Mouse (Mus musculus): Measurements from ENCODE around the gene Alox12b.

The Alox12b gene

DNA sequence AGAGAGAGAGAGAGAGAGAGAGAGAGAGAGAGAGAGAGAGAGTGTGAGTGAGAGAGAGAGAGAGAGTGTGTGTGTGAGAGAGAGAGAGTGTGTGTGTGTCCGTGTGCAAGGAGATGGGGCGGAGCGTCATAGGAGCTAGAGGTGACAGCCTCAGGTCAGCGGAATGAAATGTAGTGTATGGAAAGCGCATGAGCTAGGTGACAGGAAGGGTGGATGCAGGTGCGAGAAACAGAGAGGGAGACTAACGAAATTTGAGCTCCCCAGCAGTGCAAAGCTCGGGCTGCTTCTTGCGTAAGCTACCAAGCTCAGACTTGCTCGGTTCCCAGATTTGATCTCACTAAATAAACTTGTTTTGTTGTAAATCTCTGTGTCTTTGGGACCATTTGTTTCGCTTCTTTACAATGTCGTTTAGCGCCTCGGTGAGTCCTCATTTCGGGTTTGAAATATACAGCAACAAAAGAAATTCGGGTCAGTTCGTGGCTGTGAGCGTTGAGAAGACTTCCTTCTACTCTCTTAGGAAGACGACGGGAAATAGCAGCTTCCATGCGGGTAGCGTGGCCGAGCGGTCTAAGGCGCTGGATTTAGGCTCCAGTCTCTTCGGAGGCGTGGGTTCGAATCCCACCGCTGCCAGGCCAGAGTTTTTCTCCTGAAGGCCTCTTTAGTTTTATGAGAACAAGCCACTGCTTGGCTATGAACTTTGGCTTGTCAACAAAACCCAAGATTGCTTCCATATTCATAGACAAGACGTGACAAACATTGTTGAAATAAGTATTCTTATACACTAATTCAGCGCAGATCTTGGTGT lies 32.9 kb upstream of the Alox12b start:
- peak; percentile 98 for DNase-seq

DNA sequence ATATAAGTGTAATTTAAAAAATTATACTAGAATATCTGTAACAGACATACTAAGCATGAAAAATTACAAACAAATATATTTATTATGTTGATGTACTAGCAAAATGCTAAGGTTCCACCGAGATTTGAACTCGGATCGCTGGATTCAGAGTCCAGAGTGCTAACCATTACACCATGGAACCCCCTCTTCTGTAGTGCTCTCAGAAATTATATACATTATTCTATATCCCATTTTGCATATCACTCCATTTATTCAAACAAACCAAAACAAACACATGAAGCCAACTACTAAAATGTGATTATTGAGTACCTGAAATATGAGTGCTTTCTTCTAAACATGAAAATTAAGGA lies 32.3 kb upstream of the Alox12b start:
- DNase-seq, result no peak

DNA sequence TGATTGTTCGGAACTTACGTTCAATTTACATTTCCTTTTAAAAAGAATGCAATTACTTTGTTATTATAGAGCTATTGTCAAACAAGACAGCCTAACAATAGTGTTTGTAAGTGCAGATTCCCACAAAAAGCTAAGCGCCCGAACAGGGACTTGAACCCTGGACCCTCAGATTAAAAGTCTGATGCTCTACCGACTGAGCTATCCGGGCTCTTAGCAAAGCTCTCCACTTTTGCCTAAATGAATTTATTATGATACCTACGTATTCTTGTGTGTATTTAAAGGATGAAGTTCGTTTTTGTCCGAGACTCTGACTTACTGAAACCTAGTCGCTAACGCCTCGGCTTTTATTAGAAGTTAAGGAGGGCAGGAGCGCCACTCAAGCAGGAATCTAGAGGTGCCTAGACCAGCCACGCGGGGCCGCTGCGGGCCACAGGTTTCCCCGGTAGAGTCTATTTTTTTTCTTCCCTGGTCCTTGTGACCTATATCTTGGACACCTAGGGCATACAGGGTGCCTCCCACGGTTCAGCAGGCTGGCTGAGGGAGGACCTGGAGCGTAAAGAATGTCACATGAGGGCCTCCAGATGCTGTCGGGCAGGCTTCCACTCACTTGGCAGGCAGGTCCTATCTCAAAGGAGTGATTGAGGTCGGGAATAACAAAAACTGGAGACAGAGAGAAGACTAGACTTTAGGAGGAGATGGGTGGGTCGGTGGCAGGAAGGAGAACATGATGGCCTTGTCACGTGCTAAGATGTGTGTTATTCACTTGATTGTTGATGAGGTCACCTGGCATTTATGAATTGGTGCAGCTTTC lies 31.5 kb upstream of the Alox12b start:
- peak; percentile 99 for DNase-seq

DNA sequence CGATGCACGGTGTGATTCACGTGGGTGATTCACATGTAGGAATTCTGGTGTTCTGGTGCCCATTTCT lies 31.1 kb upstream of the Alox12b start, which contains the start of gene Aloxe3:
TSS of gene Aloxe3 (plus strand) at position 45 of the 67 bp plus-strand sequence.
- no peak for DNase-seq

DNA sequence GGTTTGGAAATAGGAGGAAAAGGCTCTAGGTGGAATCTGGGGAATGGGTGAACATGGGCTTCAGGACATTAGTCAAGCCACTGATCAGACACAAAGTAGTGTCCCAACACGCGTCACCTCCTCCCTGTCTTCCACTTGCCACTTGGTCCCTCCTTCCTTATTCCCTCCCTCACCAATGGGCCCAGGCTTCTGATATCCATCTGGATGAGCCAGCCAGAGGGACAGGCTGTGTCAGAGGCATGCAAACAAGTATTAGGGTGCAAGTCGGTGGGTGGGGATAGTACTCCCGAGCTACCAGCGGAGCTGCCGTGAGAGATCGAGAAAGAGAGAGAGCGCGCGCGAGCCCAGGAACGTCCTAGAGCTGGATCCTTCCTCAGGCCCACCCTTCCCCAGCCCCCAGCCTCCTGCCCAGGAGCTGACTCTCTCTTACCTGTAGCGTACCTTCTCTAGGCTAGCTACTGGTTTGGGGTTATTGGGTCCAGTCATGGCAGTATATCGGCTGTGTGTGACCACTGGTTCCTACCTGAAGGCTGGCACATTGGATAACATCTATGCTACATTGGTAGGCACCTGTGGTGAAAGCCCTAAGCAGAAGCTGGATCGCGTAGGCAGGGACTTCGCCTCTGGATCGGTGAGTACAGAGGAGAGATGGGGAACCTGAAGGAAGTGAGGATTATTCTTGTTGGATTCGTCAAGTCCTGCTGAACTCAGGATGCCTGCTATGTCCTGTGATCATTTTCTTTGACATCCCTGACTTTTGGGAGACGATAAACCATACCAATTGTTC lies 30.7 kb upstream of the Alox12b start:
- DNase-seq, result peak; percentile 96

DNA sequence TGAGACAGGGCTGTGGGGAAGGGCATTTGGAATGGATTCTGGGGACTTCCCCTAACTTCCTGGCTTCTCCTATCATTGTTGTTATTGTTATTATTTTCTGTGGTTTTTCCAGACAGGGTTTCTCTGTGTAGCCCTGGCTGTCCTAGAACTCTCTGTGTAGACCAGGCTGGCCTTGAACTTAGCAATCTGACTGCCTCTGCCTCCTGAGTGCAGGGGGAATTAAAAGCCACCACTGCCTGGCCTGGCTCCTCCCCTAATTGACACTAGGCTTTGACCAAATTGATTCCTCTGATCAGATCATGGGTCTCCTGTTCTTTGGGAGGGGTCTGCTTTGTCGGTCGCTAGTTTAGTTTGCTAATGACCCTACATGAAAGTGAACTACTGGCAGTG lies 30.1 kb upstream of the Alox12b start:
- peak; percentile 90 for DNase-seq

DNA sequence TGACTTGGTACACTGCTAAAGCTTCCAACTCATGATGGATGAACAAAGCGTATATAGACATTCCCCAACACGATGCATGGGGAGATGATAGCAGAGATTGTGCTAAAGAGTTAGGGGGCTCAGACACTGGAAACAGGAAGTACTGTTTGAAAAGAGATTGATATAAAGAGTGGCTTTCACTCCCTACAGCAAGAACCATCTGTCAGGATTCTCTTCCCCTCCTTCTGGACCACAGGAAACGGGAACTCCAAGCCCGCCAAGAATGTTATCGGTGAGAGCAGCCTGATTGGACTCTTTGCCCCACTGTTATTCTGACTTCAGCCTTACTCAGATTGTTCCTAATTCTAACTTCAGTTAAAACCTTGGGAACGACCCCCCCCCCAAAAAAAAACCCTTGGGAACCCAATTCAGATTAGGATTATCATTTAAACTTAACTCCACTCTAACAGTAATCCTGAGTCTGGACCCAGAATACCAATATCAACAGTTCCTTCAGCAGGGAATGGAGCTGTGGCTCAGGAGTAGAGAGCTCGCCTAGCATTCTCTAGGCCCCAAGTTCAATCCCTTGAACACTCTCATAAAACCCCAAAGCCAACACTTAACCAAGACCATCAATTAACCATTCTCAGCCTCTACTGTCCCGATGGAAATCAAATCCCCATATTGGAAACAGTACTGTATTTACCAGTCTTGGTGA lies 28.2 kb upstream of the Alox12b start:
- DNase-seq, result peak; percentile 75

DNA sequence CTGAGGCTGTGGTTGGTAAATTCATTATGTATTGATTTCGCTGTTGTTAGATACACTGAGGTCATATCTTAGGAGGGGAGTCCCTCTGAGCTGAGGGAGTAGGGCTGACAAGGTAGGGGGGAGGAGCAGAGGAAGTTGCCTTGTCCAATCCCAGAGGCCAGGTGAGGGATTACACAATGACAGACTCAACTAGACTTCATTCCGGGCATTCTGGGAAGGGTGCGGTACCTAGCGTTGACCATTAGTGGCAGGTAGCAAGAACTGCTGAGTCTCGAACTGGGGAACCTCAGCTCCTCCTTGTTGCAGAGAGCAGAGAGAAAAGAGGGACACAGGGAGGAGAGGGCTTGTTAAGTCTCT lies 23.2 kb upstream of the Alox12b start:
- no peak for DNase-seq

DNA sequence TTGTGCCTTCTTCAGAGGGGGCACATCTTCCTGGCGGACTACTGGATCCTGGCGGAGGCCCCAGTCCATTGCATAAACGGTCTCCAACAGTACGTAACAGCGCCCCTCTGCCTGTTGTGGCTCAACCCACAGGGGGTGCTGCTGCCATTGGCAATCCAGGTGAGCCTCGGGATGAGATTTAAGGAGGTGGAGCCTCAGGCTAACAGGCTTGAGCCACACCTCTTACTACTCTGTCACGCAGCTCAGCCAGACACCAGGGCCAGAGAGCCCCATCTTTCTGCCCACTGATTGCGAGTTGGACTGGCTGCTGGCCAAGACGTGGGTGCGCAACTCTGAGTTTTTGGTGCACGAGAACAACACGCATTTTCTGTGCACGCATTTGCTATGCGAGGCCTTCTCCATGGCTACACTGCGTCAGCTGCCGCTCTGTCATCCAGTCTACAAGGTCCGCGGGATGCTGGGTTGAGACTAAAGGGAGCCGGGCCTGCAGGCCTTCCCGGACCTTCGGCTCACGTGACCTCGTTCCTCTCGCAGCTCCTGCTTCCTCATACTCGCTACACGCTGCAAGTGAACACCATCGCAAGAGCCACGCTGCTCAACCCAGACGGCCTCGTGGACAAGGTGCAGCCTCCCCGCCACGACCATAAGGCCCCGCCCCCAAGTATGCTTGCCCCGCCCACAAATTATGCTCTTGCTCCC lies 22.7 kb upstream of the Alox12b start:
- DNase-seq, result peak; percentile 96

DNA sequence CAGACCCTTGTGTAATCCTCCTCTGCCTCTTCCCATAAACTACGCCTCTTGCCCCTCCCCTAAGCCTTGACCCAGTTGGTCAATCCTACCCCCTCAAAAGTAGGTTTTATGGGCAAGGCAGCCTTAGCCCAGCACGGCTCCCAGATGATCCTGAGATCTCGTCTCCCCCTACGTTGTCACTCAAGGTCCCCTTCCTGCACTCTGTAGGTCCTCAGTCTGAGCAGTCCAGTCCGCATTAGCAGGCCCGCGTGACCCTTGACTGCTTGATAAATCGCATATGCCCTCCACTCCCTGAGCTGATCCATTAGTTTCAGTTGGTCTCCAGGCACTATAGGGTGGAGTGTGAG lies 22.2 kb upstream of the Alox12b start:
- DNase-seq, result no peak

DNA sequence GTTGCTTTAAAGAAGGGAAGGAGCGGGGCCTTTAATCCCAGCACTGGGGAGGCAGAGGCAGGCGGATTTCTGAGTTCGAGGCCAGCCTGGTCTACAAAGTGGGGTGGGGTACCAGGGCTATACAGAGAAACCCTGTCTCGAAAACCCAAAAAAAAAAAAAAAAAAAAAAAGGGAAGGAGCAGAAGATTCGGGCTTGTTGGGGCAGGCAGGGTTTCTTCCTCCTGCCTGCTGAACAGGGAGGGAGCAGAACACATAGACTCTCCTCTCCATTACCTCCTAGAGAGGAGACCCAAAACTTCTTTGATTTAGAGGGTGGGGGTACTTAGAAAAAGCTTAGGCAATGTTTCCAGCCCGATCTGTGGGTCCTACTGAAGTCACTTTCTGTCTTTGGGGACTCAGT lies 21.4 kb upstream of the Alox12b start:
- no peak for DNase-seq

DNA sequence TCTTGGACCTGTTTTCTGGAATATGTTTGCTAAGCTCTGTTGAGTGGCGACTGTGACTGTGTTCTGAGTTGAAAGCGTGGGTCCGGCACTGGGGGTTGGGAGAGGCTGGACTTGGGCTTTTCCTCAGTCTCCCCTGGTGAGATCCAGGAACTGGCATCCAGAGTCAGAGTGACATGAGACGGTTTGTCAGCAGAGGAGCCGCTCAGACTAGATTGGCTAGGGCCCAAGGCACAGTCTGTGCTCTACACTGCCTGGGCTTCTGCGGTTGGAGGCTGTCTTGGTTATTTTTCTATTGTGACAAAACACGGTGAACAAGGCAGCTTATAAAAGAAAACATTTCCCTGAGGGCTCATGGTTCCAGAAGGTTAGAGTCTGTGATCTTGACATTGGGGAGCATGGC lies 9.2 kb upstream of the Alox12b start:
- DNase-seq, result no peak

DNA sequence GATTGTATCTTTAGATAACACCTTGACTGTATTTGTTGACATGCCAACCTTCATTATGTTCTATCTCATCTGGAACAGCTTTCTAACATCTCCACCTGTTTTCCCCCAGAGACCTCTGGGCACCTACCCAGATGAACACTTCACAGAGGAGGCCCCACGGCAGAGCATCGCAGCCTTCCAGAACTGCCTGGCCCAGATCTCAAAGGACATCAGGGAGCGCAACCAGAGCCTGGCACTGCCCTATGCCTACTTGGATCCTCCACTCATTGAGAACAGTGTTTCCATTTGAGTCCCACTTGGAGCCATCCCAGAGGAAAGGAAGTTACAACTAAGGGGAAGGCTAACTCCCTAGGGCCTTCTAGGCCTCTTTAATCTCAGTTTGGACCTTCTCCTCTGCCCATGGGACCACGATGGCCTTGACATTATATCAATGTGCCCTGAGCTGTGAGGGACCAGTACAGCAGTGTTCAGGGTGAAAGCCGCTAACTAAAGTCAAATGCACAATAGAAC lies 8.3 kb upstream of the Alox12b start:
- no peak for DNase-seq

DNA sequence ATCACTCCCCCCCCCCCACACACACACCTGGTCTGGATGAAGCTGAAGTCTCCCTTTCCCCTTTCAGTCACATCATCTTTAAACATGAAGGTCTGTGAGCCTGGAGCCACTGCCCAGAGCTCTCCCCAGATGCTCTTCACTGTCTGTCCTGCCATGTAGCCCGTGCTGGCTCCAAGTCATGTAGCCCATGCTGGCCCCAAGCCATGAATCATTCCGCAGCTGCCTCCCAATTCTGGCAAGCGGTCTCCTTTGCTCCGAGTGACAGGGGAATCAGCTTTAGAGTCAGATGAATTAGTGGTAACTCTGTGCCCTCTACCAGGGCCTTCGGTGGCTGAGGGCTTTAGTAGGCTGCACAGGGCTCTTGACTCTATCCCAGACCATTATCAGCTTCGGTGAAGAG lies 7.1 kb upstream of the Alox12b start:
- DNase-seq, result no peak

DNA sequence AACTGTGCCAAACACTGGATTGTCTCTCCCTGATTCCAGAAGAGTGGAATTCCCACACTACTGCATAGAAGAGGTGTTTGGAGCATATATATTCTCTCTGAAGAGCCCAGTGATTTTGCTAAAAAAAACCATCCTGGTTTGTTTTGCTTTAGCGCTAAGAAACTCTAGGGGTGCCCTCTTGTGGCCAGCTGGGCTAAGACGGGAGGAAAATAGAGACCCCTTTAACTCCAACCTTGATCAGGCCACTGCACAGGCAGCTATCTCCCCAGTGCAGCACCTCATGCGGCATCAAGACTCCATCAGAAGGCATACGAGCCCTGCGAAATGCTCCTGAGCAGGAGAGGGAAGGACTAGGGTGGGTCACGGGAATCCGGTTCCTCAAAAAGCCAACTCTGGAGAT lies 6.3 kb upstream of the Alox12b start:
- no peak for DNase-seq

DNA sequence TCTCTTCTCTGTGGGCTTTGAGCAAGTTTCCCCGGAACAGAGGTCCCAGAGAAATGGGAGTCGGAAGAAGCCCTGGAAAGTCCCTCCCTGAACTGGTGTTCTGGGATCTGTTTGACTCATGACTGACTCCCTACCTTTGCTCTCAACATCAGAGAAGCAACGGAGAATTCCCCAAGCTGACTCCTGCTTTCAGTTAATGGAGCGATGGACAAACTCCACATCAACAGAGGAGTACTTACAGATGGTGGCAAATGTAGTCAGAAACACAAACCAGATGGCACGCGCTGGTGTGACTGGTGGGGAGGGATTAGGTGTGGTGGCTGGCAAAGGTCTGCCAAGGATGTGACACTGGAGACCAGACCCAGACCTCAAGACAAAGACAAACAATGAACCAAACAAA lies 5.8 kb upstream of the Alox12b start:
- DNase-seq, result no peak

DNA sequence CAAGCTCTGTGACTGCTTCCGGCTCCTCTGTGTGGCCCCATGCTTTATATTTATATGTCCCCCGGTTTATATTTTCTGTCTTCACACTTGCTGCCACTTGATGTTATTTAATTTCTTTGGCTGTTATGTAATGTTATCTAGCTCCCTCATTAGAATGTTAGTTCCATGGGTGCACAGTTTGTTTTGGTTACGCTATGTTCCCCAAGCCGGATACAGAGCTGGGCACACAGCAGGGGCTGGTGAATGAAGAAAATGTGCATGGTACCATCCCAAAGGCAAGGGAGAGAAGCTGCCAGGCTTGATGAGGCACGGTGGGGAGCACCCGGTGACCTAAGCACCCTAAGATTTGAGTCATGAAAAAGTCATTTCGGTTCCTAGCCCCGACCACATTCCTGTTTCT lies 3.0 kb upstream of the Alox12b start:
- no peak for DNase-seq

DNA sequence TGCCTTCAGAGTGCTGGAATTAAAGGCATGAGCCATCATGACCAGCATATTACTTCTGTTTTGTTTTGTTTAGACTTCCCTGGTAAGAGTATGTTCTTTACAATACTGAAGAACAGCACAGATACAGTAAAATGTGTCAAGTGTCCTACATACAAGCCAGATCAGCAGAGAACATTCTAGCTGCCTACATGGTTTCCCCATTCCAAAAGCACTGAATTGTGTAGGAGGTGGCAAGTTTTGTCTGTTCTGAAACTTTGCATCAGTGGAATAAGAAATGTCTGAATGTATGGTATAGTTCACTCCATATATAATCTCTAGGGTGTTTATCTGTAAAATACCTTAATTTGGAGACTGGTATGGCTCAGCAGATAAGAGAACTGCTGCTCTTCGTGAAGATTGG lies 1.4 kb upstream of the Alox12b start:
- no peak for DNase-seq

DNA sequence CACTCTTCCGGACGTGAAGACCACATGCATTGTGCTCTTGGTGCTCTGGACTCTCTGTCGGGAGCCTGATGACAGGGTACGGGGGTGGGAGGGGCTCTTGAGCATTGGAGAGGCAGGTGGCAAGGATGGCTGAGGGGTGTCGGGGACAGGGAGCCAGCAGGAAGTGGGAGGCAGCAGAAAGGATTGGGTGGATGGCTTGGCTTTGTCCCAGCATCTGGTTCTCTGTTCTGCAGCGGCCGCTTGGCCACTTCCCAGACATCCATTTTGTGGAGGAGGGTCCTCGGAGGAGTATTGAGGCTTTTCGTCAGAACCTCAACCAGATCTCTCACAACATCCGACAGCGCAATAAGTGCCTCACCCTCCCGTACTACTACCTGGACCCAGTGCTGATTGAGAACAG lies 12.5 kb downstream of the Alox12b start:
- DNase-seq, result peak; percentile 90

DNA sequence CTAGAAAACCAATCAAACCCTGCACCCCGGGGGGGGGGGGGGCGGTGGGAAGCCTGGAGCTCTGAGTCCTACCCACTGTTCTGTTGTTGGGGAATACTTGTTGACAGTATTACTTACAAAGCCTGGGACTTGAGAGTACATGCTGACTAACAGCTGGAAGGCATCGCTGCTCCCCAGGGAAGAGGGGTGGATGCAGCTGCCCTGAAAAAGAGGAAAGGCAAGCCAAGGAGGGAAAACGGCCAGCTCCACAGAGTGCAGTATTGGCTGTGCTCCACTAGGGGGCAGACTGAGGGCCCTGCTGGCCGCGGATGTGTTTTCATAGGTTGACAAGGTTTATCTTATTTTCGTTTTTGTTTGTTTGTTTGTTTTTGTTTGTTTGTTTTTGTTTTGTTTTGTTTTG lies 14.8 kb downstream of the Alox12b start:
- DNase-seq, result peak; percentile 99

DNA sequence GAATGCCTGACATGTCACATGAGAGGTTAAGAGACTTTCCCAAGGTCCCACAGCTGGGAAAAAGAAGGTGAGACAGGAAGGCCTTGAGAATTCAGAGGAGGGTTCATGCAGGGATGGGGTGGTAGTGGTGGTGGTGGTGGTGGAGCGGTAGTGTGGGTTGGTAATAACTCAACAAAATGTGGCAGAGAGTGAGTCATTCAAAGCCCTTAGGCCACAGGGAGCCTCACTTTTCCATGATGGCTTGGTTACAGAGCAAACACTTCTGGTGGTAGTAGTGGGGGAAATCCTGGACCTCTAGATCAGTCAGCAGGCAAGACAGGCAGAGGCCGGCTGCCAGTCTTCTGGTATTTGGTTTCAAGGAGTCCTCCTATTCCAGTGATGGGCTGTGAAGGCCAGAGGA lies 15.8 kb downstream of the Alox12b start:
- no peak for DNase-seq

DNA sequence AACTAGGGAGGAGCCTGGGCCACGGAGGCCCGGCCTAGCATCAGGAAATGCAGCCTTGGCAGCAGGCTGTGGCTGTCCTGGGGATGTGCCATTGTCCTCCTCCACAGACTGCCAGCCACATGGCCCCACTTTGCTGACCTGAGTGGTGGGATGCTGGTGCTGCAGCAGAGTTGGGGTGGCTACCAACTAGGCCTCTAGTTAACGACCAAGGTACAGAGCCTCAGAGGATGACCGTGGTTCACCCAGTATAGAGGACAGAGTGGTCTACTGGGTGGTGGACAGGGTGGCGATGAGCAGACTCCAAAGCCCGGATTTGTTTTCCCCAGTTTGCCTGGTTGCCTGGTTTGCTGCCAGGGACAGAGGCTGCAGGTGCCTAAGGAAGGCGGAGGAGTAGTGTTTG lies 17.9 kb downstream of the Alox12b start:
- no peak for DNase-seq

DNA sequence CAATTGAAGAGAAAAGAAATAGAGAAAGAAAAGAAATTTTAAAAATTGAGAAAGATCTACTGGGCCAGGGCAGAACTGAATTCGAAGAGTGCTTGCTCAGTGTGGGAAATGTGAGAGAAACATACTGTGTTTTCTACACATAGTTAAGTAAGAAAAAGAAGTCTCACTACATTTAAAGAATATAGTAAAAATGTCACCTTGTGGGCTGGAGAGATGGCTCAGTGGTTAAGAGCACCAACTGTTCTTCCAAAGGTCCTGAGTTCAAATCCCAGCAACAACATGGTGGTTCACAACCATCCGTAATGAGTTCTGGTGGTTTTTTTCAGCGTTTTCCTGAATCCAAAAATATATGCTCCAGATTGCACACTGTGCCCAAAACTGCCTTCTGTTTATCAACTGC lies 21.7 kb downstream of the Alox12b start:
- no peak for DNase-seq
